Mouse (Mus musculus) neural tube, embryonic 14.5 days (tissue): ENCODE data around the gene Ckap2l. TPM values are rescaled to one million over a fixed set of nuclear protein-coding genes. Genes with fewer than 3 reads are reported as not detected.

Source experiments
- ATAC-seq: fragments of 200-750 bp; cut with Nextera tagmentation; 2 replicates; pipeline ENCODE4 v1.8.0; 2017; ENCODE audit warnings: low read depth, mild to moderate bottlenecking, moderate TSS enrichment, moderate library complexity
- H3K27ac ChIP-seq: fragments of 300-500 bp; sonication (generic); 2 replicates; pipeline ENCODE4 v1.5.1; 2014; ENCODE audit warnings: low read depth, mild to moderate bottlenecking, control low read depth, low read length, moderate library complexity, mixed read lengths
- H3K27me3 ChIP-seq: fragments of 300-500 bp; sonication (generic); 2 replicates; pipeline ENCODE4 v1.6.1; 2014; ENCODE audit warnings: low read length; ENCODE audit not compliant: control insufficient read depth, insufficient read depth
- H3K36me3 ChIP-seq: fragments of 300-500 bp; sonication (generic); 2 replicates; pipeline ENCODE4 v1.6.1; 2014; ENCODE audit warnings: low read length, mixed read lengths; ENCODE audit not compliant: control insufficient read depth, insufficient read depth
- H3K4me1 ChIP-seq: fragments of 300-500 bp; sonication (generic); 2 replicates; pipeline ENCODE4 v1.6.1; 2014; ENCODE audit warnings: low read length; ENCODE audit not compliant: control insufficient read depth, insufficient read depth
- H3K4me2 ChIP-seq: fragments of 300-500 bp; sonication (generic); 2 replicates; pipeline ENCODE4 v1.6.1; 2014; ENCODE audit warnings: mild to moderate bottlenecking, low read depth, low read length, control low read depth
- H3K4me3 ChIP-seq: fragments of 300-500 bp; sonication (generic); 2 replicates; pipeline ENCODE4 v1.5.1; 2014; ENCODE audit warnings: low read depth, low read length, control low read depth, mixed read lengths
- H3K9ac ChIP-seq: fragments of 300-500 bp; sonication (generic); replicated peaks from 2 replicates; pipeline ENCODE4 v1.6.1; 2014; ENCODE audit warnings: low read depth, mild to moderate bottlenecking, control low read depth, low read length, mixed read lengths
- H3K9me3 ChIP-seq: fragments of 300-500 bp; sonication (generic); 2 replicates; pipeline ENCODE4 v1.6.1; 2016; ENCODE audit warnings: low read length; ENCODE audit not compliant: control insufficient read depth
- WGBS: fragments of 180-500 bp; shearing (Covaris S2); extraction: QIAGEN DNeasy Blood & Tissue Kit; methylation state at CpG from one replicate; pipeline ENCODE4 v1.1.7; 2014; 5-methylcytosine and 5-hydroxymethylcytosine counted together
- polyA plus RNA-seq: library from polyadenylated mRNA; unstranded; fragments of >200 nt; fragmentation: Nextera tagmentation; extraction: Ambion mirVana; gene quantifications from 2 replicates; pipeline ENCODE4 v1.2.1, GENCODE M21; 2014

The Ckap2l gene
- polyA plus RNA-seq, 1 experiment from 2014 or later: 4.8 TPM

GRCm38 (mm10) chr2:129233803-129234477 lies 63.1 kb downstream of the Ckap2l start:
- Histone ChIP-seq H3K9me3 (no peaks in the 10 kb centered on the region), H3K4me1 (no peaks in the 10 kb centered on the region), H3K27me3 (no peaks in the 10 kb centered on the region), H3K4me2 (no peak overlapping the region), H3K27ac (no peak overlapping the region), H3K36me3 (no peaks in the 10 kb centered on the region), H3K9ac (no peak overlapping the region), H3K4me3 (no peak overlapping the region)
- WGBS: 62% methylated on average over 9 of the region's 9 CpGs
- no peak for ATAC-seq

DNA sequence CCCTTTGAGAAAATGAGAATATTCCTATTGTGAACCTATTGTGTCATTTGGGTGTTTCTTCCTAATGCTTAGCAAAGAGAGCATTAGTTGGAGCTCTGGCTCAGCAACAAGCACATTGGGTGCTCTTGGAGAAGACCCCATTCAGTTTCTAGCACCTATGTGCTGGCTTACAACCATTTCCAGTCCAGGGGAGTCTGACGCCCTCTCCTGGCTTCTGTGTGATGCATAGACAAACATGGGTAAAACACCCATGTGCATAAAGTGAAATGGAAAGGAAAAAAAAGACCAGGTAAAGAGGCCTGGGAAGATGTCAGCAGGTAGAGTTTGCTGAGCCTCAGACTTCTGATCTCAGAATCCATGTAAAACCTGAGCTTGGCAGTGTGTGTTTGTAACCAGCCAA lies 63.8 kb downstream of the Ckap2l start:
- Histone ChIP-seq H3K4me3 (no peak overlapping the region), H3K9ac (no peak overlapping the region), H3K4me2 (no peak overlapping the region), H3K4me1 (no peaks in the 10 kb centered on the region), H3K27me3 (no peaks in the 10 kb centered on the region), H3K27ac (no peak overlapping the region), H3K36me3 (no peaks in the 10 kb centered on the region), H3K9me3 (no peaks in the 10 kb centered on the region)
- no peak for ATAC-seq
- WGBS: 81% methylated on average over 1 of the region's 1 CpGs

- no peaks in the 10 kb centered on the region for H3K27me3 ChIP-seq
- ATAC-seq: no peak
- H3K27ac ChIP-seq: no peak overlapping the region
- H3K4me2 ChIP-seq: no peak overlapping the region
- H3K36me3 ChIP-seq: no peaks in the 10 kb centered on the region
- 85% methylated on average over 9 of the region's 9 CpGs for WGBS
- H3K9me3 ChIP-seq: no peaks in the 10 kb centered on the region
- H3K4me3 ChIP-seq: no peak overlapping the region
- H3K4me1 ChIP-seq: no peaks in the 10 kb centered on the region
- H3K9ac ChIP-seq: no peak overlapping the region
These were observed 64.5 kb downstream of the Ckap2l start for GRCm38 (mm10) chr2:129232484-129232883.

DNA sequence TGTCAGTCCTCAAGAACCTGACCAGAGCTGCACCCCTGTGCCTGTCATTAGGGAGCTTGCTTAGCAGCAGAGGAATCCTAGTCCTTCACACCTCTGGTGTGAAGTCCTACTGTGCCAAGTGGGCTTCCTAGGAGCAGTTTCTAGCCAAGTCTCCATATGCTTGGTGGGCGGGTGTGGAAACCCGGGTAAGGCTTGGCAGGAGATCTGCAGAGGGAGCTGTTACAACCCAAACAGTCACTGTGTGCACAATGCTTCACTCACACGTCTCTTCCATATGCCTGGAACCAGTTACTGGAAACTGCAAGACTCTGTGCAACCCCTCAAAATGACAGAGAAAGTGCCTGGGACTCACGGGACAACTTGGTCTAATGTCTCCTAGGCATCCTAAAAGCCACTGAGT lies 65.0 kb downstream of the Ckap2l start:
- no peak for ATAC-seq
- Histone ChIP-seq H3K36me3 (no peaks in the 10 kb centered on the region), H3K4me1 (no peaks in the 10 kb centered on the region), H3K4me3 (no peak overlapping the region), H3K9ac (no peak overlapping the region), H3K9me3 (no peaks in the 10 kb centered on the region), H3K27me3 (no peaks in the 10 kb centered on the region), H3K27ac (no peak overlapping the region), H3K4me2 (no peak overlapping the region)
- WGBS: 62% methylated on average over 4 of the region's 4 CpGs

DNA sequence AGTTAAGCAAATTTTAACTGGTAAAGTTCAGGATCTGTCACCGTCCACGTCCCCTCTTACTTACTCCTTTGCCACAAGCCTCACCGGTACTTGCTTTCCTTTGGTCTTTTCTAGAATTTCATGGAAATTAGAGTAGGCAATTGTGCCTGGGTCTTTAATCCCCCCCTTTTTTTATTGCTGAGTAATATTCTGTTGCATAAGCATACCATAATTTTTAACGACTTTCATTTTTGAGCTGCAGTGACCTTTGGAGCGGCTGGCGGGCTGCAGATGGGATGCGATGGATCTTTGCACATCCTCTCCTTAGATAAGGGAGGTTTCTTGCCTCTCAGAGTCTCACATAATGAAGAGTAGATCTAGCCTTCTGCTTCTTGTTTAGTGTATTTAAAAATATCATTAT lies 67.7 kb downstream of the Ckap2l start:
- no peak for ATAC-seq
- Histone ChIP-seq H3K4me2 (no peak overlapping the region), H3K4me1 (no peaks in the 10 kb centered on the region), H3K4me3 (no peak overlapping the region), H3K9me3 (no peaks in the 10 kb centered on the region), H3K27me3 (no peaks in the 10 kb centered on the region), H3K9ac (no peak overlapping the region), H3K27ac (no peak overlapping the region), H3K36me3 (no peaks in the 10 kb centered on the region)
- WGBS: 95% methylated on average over 7 of the region's 7 CpGs

DNA sequence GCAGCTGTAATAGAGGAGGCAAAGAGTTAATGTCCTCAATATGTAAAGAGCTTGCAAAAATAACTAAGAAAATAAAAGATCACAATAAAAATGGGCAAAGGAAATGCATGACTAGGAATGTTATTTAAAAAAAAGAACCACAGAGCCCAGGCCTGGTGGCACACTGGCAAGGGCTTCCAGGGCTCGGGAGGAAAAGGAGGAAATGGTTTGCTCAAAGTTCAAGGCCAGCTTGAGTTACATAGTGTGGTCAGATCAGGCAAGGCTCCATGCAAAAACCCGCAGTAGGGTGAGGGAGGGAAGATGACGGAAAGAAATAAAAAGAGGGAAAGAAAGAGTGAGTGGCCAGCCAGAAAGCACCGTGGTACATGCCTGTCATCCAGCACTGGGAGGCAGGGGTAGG lies 68.4 kb downstream of the Ckap2l start:
- H3K9ac ChIP-seq: no peak overlapping the region
- no peaks in the 10 kb centered on the region for H3K27me3 ChIP-seq
- H3K9me3 ChIP-seq: no peaks in the 10 kb centered on the region
- no peak for ATAC-seq
- no peak overlapping the region for H3K4me2 ChIP-seq
- WGBS: 95% methylated on average over 4 of the region's 4 CpGs
- H3K36me3 ChIP-seq: no peaks in the 10 kb centered on the region
- H3K27ac ChIP-seq: no peak overlapping the region
- no peak overlapping the region for H3K4me3 ChIP-seq
- no peaks in the 10 kb centered on the region for H3K4me1 ChIP-seq

DNA sequence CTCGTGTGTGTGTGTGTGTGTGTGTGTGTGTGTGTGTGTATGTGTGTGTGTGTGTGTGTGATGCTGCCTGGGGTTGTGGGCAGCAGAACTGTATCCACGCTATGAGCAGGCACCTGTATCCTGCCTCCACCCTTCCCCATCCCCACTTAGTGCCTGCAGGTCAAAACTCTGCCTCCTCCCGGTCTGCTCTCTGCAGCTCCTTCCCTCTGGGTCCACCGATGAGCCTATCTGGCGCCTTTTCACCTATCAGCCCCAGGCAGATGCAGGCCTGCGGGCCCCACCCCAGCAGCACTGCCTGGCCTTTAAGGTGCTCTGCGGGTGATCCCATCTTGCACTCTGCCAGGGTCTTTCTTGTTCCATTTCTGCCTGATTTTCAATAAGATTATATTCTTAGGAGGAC lies 69.3 kb downstream of the Ckap2l start:
- no peak for ATAC-seq

DNA sequence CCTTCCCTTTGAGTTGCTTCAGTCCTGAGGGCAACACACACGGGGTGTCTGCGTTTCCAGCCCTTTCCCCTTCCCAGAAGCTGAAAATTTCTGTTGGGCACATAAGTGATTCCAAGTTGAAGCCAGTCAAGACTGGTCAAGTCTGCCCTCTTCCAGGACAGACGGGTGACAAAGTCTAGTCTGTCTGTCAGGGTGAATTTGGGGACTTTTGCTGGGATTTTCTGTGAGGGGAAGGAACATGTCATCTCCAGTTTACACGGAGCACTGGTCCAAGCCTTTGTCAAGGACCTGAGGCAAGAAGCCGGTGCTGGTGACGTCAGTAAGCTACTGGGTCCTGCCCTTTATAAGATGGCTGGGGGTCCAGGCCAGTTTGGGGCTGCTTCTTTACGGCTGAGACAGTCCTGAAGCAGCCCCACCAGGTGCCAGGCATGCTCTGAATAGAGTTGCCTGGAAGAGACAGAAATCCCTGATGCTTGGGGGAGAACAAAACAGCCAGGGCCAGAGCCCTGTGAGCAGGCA lies 69.9 kb downstream of the Ckap2l start:
- Histone ChIP-seq H3K27me3 (no peaks in the 10 kb centered on the region), H3K27ac (no peak overlapping the region), H3K9ac (no peak overlapping the region), H3K36me3 (no peaks in the 10 kb centered on the region), H3K4me2 (no peak overlapping the region), H3K4me3 (no peak overlapping the region), H3K9me3 (no peaks in the 10 kb centered on the region), H3K4me1 (no peaks in the 10 kb centered on the region)
- ATAC-seq: no peak
- 81% methylated on average over 7 of the region's 7 CpGs for WGBS

More for the DNA sequence above, 69.3 kb downstream of the Ckap2l start:
- H3K27me3 ChIP-seq: no peaks in the 10 kb centered on the region
- no peaks in the 10 kb centered on the region for H3K4me1 ChIP-seq
- no peak overlapping the region for H3K9ac ChIP-seq
- no peak overlapping the region for H3K27ac ChIP-seq
- H3K4me2 ChIP-seq: no peak overlapping the region
- H3K9me3 ChIP-seq: no peaks in the 10 kb centered on the region
- H3K4me3 ChIP-seq: no peak overlapping the region
- H3K36me3 ChIP-seq: no peaks in the 10 kb centered on the region
- WGBS: 78% methylated on average over 6 of the region's 7 CpGs

GRCm38 (mm10) chr2:129226296-129226851 lies 70.6 kb downstream of the Ckap2l start:
- Histone ChIP-seq H3K27me3 (no peaks in the 10 kb centered on the region), H3K4me1 (no peaks in the 10 kb centered on the region), H3K9me3 (no peaks in the 10 kb centered on the region), H3K36me3 (no peaks in the 10 kb centered on the region), H3K4me2 (no peak overlapping the region), H3K27ac (no peak overlapping the region), H3K9ac (no peak overlapping the region), H3K4me3 (no peak overlapping the region)
- no peak for ATAC-seq
- WGBS: 71% methylated on average over 11 of the region's 11 CpGs
